22 mouse cellular contexts compared by ENCODE assay signal in the genomic region with DNA sequence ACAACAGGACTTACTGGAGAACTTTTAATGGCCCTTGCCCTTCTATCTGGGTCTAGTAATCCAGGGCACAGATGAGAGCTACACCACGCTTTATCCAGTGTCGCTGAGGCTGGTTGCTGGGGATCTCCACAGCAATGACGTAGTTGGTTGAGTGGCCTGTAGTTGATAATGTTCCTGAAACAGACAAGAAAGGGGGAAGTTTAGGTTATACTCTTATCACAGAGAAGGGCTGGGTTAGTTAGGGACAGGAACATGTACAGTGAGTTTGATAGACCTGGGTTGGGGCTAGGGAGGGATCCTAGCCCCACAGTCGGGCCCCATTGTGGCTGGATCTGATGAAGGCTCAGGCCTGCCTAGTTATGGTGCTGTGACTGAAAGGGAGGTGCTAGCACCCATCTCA. TPM values are rescaled to one million over a fixed set of nuclear protein-coding genes. Genes with fewer than 3 reads are reported as not detected.
DNase-seq lines count a peak whose midpoint lies in the region; ATAC-seq lines count a peak whose summit lies in the region.
"Had no signal": no experiment of that assay in that cellular context is flagged by ENCODE, and none has a peak within 500 bp of the region (broad histone marks: within the 10 kb centered on the region; RNA-seq: fewer than 3 reads in every experiment).

No protein-coding gene starts in this region.

- no peak overlapping the region for H3K4me3 ChIP-seq in kidney, embryonic 15.5 days (replicated peaks)
- H3K4me3 ChIP-seq in liver, embryonic 12.5 days, result peak overlapping the region; percentile 33
- no peak overlapping the region for H3K4me3 ChIP-seq in stomach, embryonic 15.5 days (replicated peaks)
- H3K4me3 ChIP-seq: embryonic facial prominence, embryonic 13.5 days; heart, embryonic 10.5 days; myocyte; neural tube, embryonic 15.5 days had no signal

- H3K4me2 ChIP-seq in kidney, embryonic 15.5 days, result no peak overlapping the region
- peak overlapping the region; percentile 68 for H3K4me2 ChIP-seq in liver, embryonic 12.5 days
- no peak overlapping the region for H3K4me2 ChIP-seq in stomach, embryonic 15.5 days
- H3K4me2 ChIP-seq: embryonic facial prominence, embryonic 13.5 days; hindbrain, embryonic 14.5 days; neural tube, embryonic 15.5 days had no signal

- peaks cover 81% of the 10 kb centered on the region for H3K36me3 ChIP-seq in kidney, embryonic 15.5 days
- H3K36me3 ChIP-seq in liver, embryonic 12.5 days, result peaks cover 74% of the 10 kb centered on the region
- peaks cover 59% of the 10 kb centered on the region for H3K36me3 ChIP-seq in stomach, embryonic 15.5 days

- peak; percentile 47; the same call in 1 of the 2 replicates for ATAC-seq in kidney, embryonic 15.5 days (replicated peaks; ENCODE audit: low FRiP score)
- ATAC-seq in liver, embryonic 12.5 days, result peak; percentile 97
- peak; percentile 81 for ATAC-seq in stomach, embryonic 15.5 days (ENCODE audit: insufficient read depth, low FRiP score, low read depth)
- ATAC-seq in megakaryocyte, adult 5-6 weeks (ENCODE audit: poor library complexity, severe bottlenecking), result no peak
- ATAC-seq: Patski had no signal

- H3K9me3 ChIP-seq in kidney, embryonic 15.5 days (replicated peaks), result no peaks in the 10 kb centered on the region
- H3K9me3 ChIP-seq in liver, embryonic 12.5 days (replicated peaks), result no peaks in the 10 kb centered on the region
- no peaks in the 10 kb centered on the region for H3K9me3 ChIP-seq in stomach, embryonic 15.5 days
- H3K9me3 ChIP-seq: embryonic facial prominence, embryonic 13.5 days; heart, embryonic 10.5 days; neural tube, embryonic 15.5 days had no signal

- DNase-seq in kidney, postnatal 36 days, result no peak
- DNase-seq in c-Kit-positive CD71-positive TER-119-positive erythroid progenitor cells, embryonic 14.5 days (ENCODE audit: low spot score), result peak; percentile 85
- no peak for DNase-seq in adrenal gland, postnatal 25 days
- DNase-seq in heart, postnatal 4 days, result no peak
- DNase-seq: cerebellum, adult 2 months; gastrocnemius, postnatal 36 days; heart, postnatal 14 days; kidney, adult 11 months; kidney, postnatal 25 days; lung, postnatal 36 days; midbrain, embryonic 14.5 days had no signal

- 91% methylated on average over 4 of the region's 4 CpGs for WGBS in kidney, embryonic 15.5 days
- WGBS in liver, embryonic 12.5 days (ENCODE audit: insufficient replicate concordance), result 22% methylated on average over 4 of the region's 4 CpGs
- WGBS in stomach, embryonic 15.5 days, result 94% methylated on average over 4 of the region's 4 CpGs

- no peak overlapping the region for H3K27ac ChIP-seq in kidney, embryonic 15.5 days
- H3K27ac ChIP-seq in liver, embryonic 12.5 days, result peak overlapping the region; percentile 98
- H3K27ac ChIP-seq in stomach, embryonic 15.5 days, result no peak overlapping the region
- H3K27ac ChIP-seq: embryonic facial prominence, embryonic 13.5 days; heart, embryonic 10.5 days; hindbrain, embryonic 14.5 days; neural tube, embryonic 15.5 days had no signal

- H3K9ac ChIP-seq in kidney, embryonic 15.5 days, result no peak overlapping the region
- peak overlapping the region; percentile 63 for H3K9ac ChIP-seq in liver, embryonic 12.5 days
- H3K9ac ChIP-seq in stomach, embryonic 15.5 days, result no peak overlapping the region
- H3K9ac ChIP-seq: embryonic facial prominence, embryonic 13.5 days; hindbrain, embryonic 14.5 days; neural tube, embryonic 15.5 days had no signal

- no peaks in the 10 kb centered on the region for H3K27me3 ChIP-seq in kidney, embryonic 15.5 days
- H3K27me3 ChIP-seq in liver, embryonic 12.5 days (replicated peaks), result no peaks in the 10 kb centered on the region
- H3K27me3 ChIP-seq in stomach, embryonic 15.5 days (replicated peaks), result no peaks in the 10 kb centered on the region
- H3K27me3 ChIP-seq: embryonic facial prominence, embryonic 13.5 days; neural tube, embryonic 15.5 days; Patski had no signal

- H3K4me1 ChIP-seq in kidney, embryonic 15.5 days, result no peaks in the 10 kb centered on the region
- H3K4me1 ChIP-seq in liver, embryonic 12.5 days, result peaks cover 41% of the 10 kb centered on the region
- H3K4me1 ChIP-seq in stomach, embryonic 15.5 days, result no peaks in the 10 kb centered on the region
- H3K4me1 ChIP-seq: heart, embryonic 10.5 days; neural tube, embryonic 15.5 days had no signal

RNA-seq across cellular contexts. Expression of gene Bap1, which starts 9.1 kb away (rescaled TPM):
- polyA plus RNA-seq in kidney, embryonic 15.5 days (2015; fragmentation: Nextera tagmentation; extraction: Ambion mirVana), result 92.1 and 96.8 TPM in 2 replicates
- polyA plus RNA-seq in liver, embryonic 12.5 days (2016; fragmentation: Nextera tagmentation; extraction: Ambion mirVana), result 53.8 and 54.4 TPM in 2 replicates
- 59.7 and 67.7 TPM in 2 replicates for polyA plus RNA-seq in stomach, embryonic 15.5 days (2015; fragmentation: Nextera tagmentation; extraction: Ambion mirVana)
- total RNA-seq in adrenal gland, postnatal 25 days (2021), result 62.6 and 65.9 TPM in 2 replicates
- total RNA-seq in heart, postnatal 4 days (2021), result 10 to 100 TPM; 54.4 to 54.8 TPM
- 14.0 and 15.6 TPM in 2 replicates for total RNA-seq in megakaryocyte, adult 5-6 weeks (2015)
- 30.4 and 31.8 TPM in 2 replicates for total RNA-seq in megakaryocyte, adult 5-6 weeks (2017)

RNA-seq across cellular contexts. Expression of gene Phf7, which starts 9.3 kb away (rescaled TPM):
- polyA plus RNA-seq in kidney, embryonic 15.5 days (2015; fragmentation: Nextera tagmentation; extraction: Ambion mirVana), result 12.6 and 13.3 TPM in 2 replicates
- 9.9 and 10.0 TPM in 2 replicates for polyA plus RNA-seq in liver, embryonic 12.5 days (2016; fragmentation: Nextera tagmentation; extraction: Ambion mirVana)
- polyA plus RNA-seq in stomach, embryonic 15.5 days (2015; fragmentation: Nextera tagmentation; extraction: Ambion mirVana), result 11.2 and 11.8 TPM in 2 replicates
- 7.6 and 11.0 TPM in 2 replicates for total RNA-seq in adrenal gland, postnatal 25 days (2021)
- 1 to 10 TPM; 5.5 to 6.4 TPM for total RNA-seq in heart, postnatal 4 days (2021)
- 12.5 and 14.3 TPM in 2 replicates for total RNA-seq in megakaryocyte, adult 5-6 weeks (2015)
- total RNA-seq in megakaryocyte, adult 5-6 weeks (2017), result 9.8 and 13.4 TPM in 2 replicates

RNA-seq across cellular contexts. Expression of gene Sema3g, which starts 42.7 kb away (rescaled TPM):
- 3.7 and 3.8 TPM in 2 replicates for polyA plus RNA-seq in kidney, embryonic 15.5 days (2015; fragmentation: Nextera tagmentation; extraction: Ambion mirVana)
- 0.04 and 0.18 TPM in 2 replicates for polyA plus RNA-seq in liver, embryonic 12.5 days (2016; fragmentation: Nextera tagmentation; extraction: Ambion mirVana)
- polyA plus RNA-seq in stomach, embryonic 15.5 days (2015; fragmentation: Nextera tagmentation; extraction: Ambion mirVana), result 0.73 and 1.0 TPM in 2 replicates
- 6.3 and 7.5 TPM in 2 replicates for total RNA-seq in adrenal gland, postnatal 25 days (2021)
- total RNA-seq in heart, postnatal 4 days (2021), result 10 to 100 TPM in 1 of 2 experiments, 1 to 10 TPM in 1; 9.2 to 11.4 TPM
- not detected in 2 replicates for total RNA-seq in megakaryocyte, adult 5-6 weeks (2015)
- not detected in 2 replicates for total RNA-seq in megakaryocyte, adult 5-6 weeks (2017)

RNA-seq across cellular contexts. Expression of gene Nisch, which starts 43.6 kb away (rescaled TPM):
- 351 and 428 TPM in 2 replicates for polyA plus RNA-seq in kidney, embryonic 15.5 days (2015; fragmentation: Nextera tagmentation; extraction: Ambion mirVana)
- 145 and 151 TPM in 2 replicates for polyA plus RNA-seq in liver, embryonic 12.5 days (2016; fragmentation: Nextera tagmentation; extraction: Ambion mirVana)
- polyA plus RNA-seq in stomach, embryonic 15.5 days (2015; fragmentation: Nextera tagmentation; extraction: Ambion mirVana), result 319 and 363 TPM in 2 replicates
- total RNA-seq in adrenal gland, postnatal 25 days (2021), result 393 and 398 TPM in 2 replicates
- 100 to 1,000 TPM; 301 to 310 TPM for total RNA-seq in heart, postnatal 4 days (2021)
- 74.8 and 95.0 TPM in 2 replicates for total RNA-seq in megakaryocyte, adult 5-6 weeks (2015)
- total RNA-seq in megakaryocyte, adult 5-6 weeks (2017), result 65.6 and 79.0 TPM in 2 replicates

RNA-seq across cellular contexts. Expression of gene Tnnc1, which starts 52.3 kb away (rescaled TPM):
- polyA plus RNA-seq in kidney, embryonic 15.5 days (2015; fragmentation: Nextera tagmentation; extraction: Ambion mirVana), result 19.5 and 33.2 TPM in 2 replicates
- polyA plus RNA-seq in liver, embryonic 12.5 days (2016; fragmentation: Nextera tagmentation; extraction: Ambion mirVana), result 10.8 and 11.5 TPM in 2 replicates
- 7.1 and 9.8 TPM in 2 replicates for polyA plus RNA-seq in stomach, embryonic 15.5 days (2015; fragmentation: Nextera tagmentation; extraction: Ambion mirVana)
- 1.9 TPM in 1 of 2 replicates, not detected in the other for total RNA-seq in adrenal gland, postnatal 25 days (2021)
- total RNA-seq in heart, postnatal 4 days (2021), result 1,000 to 10,000 TPM; 5,292 to 5,773 TPM
- 0.71 TPM in 1 of 2 replicates, not detected in the other for total RNA-seq in megakaryocyte, adult 5-6 weeks (2015)
- total RNA-seq in megakaryocyte, adult 5-6 weeks (2017), result not detected in 2 replicates
- polyA plus RNA-seq: liver, adult 2 months had no signal
